Mouse (Mus musculus) myocyte (in vitro differentiated cells): Measurements from ENCODE around the gene Atp5c1. TPM values are rescaled to one million over a fixed set of nuclear protein-coding genes. Genes with fewer than 3 reads are reported as not detected.

ENCODE experiments used
- H3K27me3 ChIP-seq: one replicate; pipeline ENCODE4 v1.6.1; 2011; ENCODE audit not compliant: control insufficient read depth, insufficient read depth, insufficient read length
- H3K36me3 ChIP-seq: one replicate; pipeline ENCODE4 v1.6.1; 2011; ENCODE audit not compliant: control insufficient read depth, insufficient read depth
- H3K4me2 ChIP-seq: one replicate; pipeline ENCODE4 v1.6.1; 2011; ENCODE audit warnings: low read depth, control low read depth
- H3K4me3 ChIP-seq: one replicate; pipeline ENCODE4 v1.5.1; 2011; ENCODE audit warnings: mild to moderate bottlenecking, control low read depth, moderate library complexity
- H3K79me2 ChIP-seq: one replicate; pipeline ENCODE4 v1.6.1; 2011; ENCODE audit not compliant: control insufficient read depth, insufficient read depth
- H3ac ChIP-seq: one replicate; pipeline ENCODE4 v1.6.1; 2011; ENCODE audit not compliant: control insufficient read depth, insufficient read length
- CEBPB ChIP-seq: IDR thresholded peaks from 2 replicates; pipeline ENCODE4 v1.6.1; 2011; ENCODE audit warnings: mild to moderate bottlenecking, moderate library complexity; ENCODE audit not compliant: poor library complexity, insufficient read depth, severe bottlenecking
- E2F4 ChIP-seq: IDR thresholded peaks from one replicate; pipeline ENCODE4 v1.6.1; 2011; ENCODE audit warnings: mild to moderate bottlenecking, control low read depth, moderate library complexity; ENCODE audit not compliant: insufficient read depth
- MAX ChIP-seq: IDR thresholded peaks from one replicate; pipeline ENCODE4 v1.6.1; 2011; ENCODE audit warnings: low read depth, mild to moderate bottlenecking, control low read depth
- MYOD1 ChIP-seq, 3 experiments: IDR thresholded peaks; one replicate each; pipeline ENCODE4 v1.6.1; 2011; ENCODE audit warnings: control low read depth in 2 of 3, low read depth in 2 of 3, mild to moderate bottlenecking in 2 of 3, moderate library complexity in 1 of 3; ENCODE audit not compliant: insufficient read length in 2 of 3, control insufficient read depth in 1 of 3
- MYOG ChIP-seq, 3 experiments: IDR thresholded peaks; one replicate each; pipeline ENCODE4 v1.6.1; 2011; ENCODE audit warnings: control low read depth in 2 of 3, low read depth in 2 of 3, mild to moderate bottlenecking in 2 of 3; ENCODE audit not compliant: insufficient read length in 2 of 3, control insufficient read depth in 1 of 3, insufficient read depth in 1 of 3
- POLR2A ChIP-seq: IDR thresholded peaks from one replicate; pipeline ENCODE4 v1.6.1; 2011; ENCODE audit warnings: low read depth, mild to moderate bottlenecking, control low read depth, moderate library complexity; ENCODE audit not compliant: insufficient read length
- POLR2AphosphoS2 ChIP-seq: IDR thresholded peaks from one replicate; pipeline ENCODE4 v1.6.1; 2011; ENCODE audit warnings: low read depth, control low read depth; ENCODE audit not compliant: insufficient read length
- REST ChIP-seq: IDR thresholded peaks from one replicate; pipeline ENCODE4 v1.6.1; 2011; ENCODE audit warnings: mild to moderate bottlenecking, control low read depth, moderate library complexity; ENCODE audit not compliant: insufficient read depth, insufficient read length
- SRF ChIP-seq: IDR thresholded peaks from one replicate; pipeline ENCODE4 v1.6.1; 2011; ENCODE audit warnings: low read depth; ENCODE audit not compliant: control insufficient read depth, insufficient read length
- TCF12 ChIP-seq: IDR thresholded peaks from one replicate; pipeline ENCODE4 v1.6.1; 2011; ENCODE audit warnings: mild to moderate bottlenecking, control low read depth; ENCODE audit not compliant: poor library complexity, insufficient read depth, severe bottlenecking
- TCF3 ChIP-seq: IDR thresholded peaks from one replicate; pipeline ENCODE4 v1.6.1; 2011; ENCODE audit warnings: low read depth, control low read depth; ENCODE audit not compliant: insufficient read length
- USF1 ChIP-seq: IDR thresholded peaks from one replicate; pipeline ENCODE4 v1.6.1; 2011; ENCODE audit warnings: low read depth, mild to moderate bottlenecking, control low read depth, moderate library complexity
- polyA plus RNA-seq: library from polyadenylated mRNA; unstranded; fragments of >200 nt; fragmentation: generic; extraction: Trizol; gene quantifications from one replicate; pipeline ENCODE4 v1.2.1, GENCODE M21; 2012; ENCODE audit warnings: missing spikeins

Gene Atp5c1
- polyA plus RNA-seq, 1 experiment: 593 TPM

GRCm38 (mm10) chr2:10079745-10080309, 483 bp downstream of the Atp5c1 start:
- Histone ChIP-seq H3K36me3 (no peaks in the 10 kb centered on the region), H3ac (peak overlapping the region; percentile 40), H3K79me2 (peaks cover 94% of the 10 kb centered on the region), H3K27me3 (no peaks in the 10 kb centered on the region), H3K4me2 (peak overlapping the region; percentile 95), H3K4me3 (peak overlapping the region; percentile 87)
- TF ChIP-seq MYOG (IDR thresholded peaks at IDR 0.05; ENCODE audit: control insufficient read depth in 1 of 3, insufficient read depth in 1 of 3, insufficient read length in 2 of 3, low read depth in 2 of 3) (no peak), POLR2AphosphoS2 (no peak), CEBPB (no peak), SRF (no peak), MYOD1 (IDR thresholded peaks at IDR 0.05; ENCODE audit: control insufficient read depth in 1 of 3, insufficient read length in 2 of 3, low read depth in 2 of 3) (no peak), POLR2A (no peak), REST (no peak), MAX (no peak), TCF12 (no peak)

GRCm38 (mm10) chr2:10076675-10077074, 3.6 kb downstream of the Atp5c1 start:
- peaks cover 97% of the 10 kb centered on the region for H3K79me2 ChIP-seq
- peaks cover 6% of the 10 kb centered on the region for H3K36me3 ChIP-seq
- H3ac ChIP-seq: no peak overlapping the region
- peak overlapping the region; percentile 95 for H3K4me2 ChIP-seq
- no peak for TF ChIP-seq SRF
- peak; percentile 68 for TF ChIP-seq MAX
- peak overlapping the region; percentile 8 for H3K4me3 ChIP-seq
- H3K27me3 ChIP-seq: no peaks in the 10 kb centered on the region

GRCm38 (mm10) chr2:10074470-10074869, 5.8 kb downstream of the Atp5c1 start:
- no peak overlapping the region for H3K4me3 ChIP-seq
- H3K79me2 ChIP-seq: peaks cover 100% of the 10 kb centered on the region
- no peak for TF ChIP-seq POLR2A
- TF ChIP-seq TCF12: no peak
- no peak for TF ChIP-seq MYOD1 (IDR thresholded peaks at IDR 0.05; ENCODE audit: control insufficient read depth in 1 of 3, insufficient read length in 2 of 3, low read depth in 2 of 3)
- no peak for TF ChIP-seq MAX
- TF ChIP-seq POLR2AphosphoS2: no peak
- no peak for TF ChIP-seq SRF
- peaks cover 6% of the 10 kb centered on the region for H3K36me3 ChIP-seq
- H3ac ChIP-seq: no peak overlapping the region
- H3K4me2 ChIP-seq: no peak overlapping the region
- no peaks in the 10 kb centered on the region for H3K27me3 ChIP-seq

GRCm38 (mm10) chr2:10071751-10072150, 8.6 kb downstream of the Atp5c1 start:
- no peak overlapping the region for H3ac ChIP-seq
- H3K36me3 ChIP-seq: peaks cover 27% of the 10 kb centered on the region
- H3K4me3 ChIP-seq: no peak overlapping the region
- TF ChIP-seq E2F4 (no peak), MAX (no peak), POLR2A (no peak), POLR2AphosphoS2 (no peak), CEBPB (no peak)
- no peak overlapping the region for H3K4me2 ChIP-seq
- H3K79me2 ChIP-seq: peaks cover 86% of the 10 kb centered on the region
- no peaks in the 10 kb centered on the region for H3K27me3 ChIP-seq

- Histone ChIP-seq H3K4me3 (no peak overlapping the region), H3ac (no peak overlapping the region), H3K27me3 (no peaks in the 10 kb centered on the region), H3K4me2 (no peak overlapping the region), H3K36me3 (peaks cover 79% of the 10 kb centered on the region), H3K79me2 (no peaks in the 10 kb centered on the region)
- TF ChIP-seq MAX (no peak), CEBPB (no peak), TCF3 (no peak), E2F4 (no peak), MYOG (IDR thresholded peaks at IDR 0.05; ENCODE audit: control insufficient read depth in 1 of 3, insufficient read depth in 1 of 3, insufficient read length in 2 of 3, low read depth in 2 of 3) (no peak)
These were observed 21.5 kb downstream of the Atp5c1 start for GRCm38 (mm10) chr2:10058836-10059235.

- no peak for TF ChIP-seq SRF
- TF ChIP-seq POLR2A: no peak
- no peak for TF ChIP-seq E2F4
- TF ChIP-seq TCF3: no peak
- no peak for TF ChIP-seq CEBPB
- no peak for TF ChIP-seq MYOG (IDR thresholded peaks at IDR 0.05; ENCODE audit: control insufficient read depth in 1 of 3, insufficient read depth in 1 of 3, insufficient read length in 2 of 3, low read depth in 2 of 3)
- TF ChIP-seq MYOD1 (IDR thresholded peaks at IDR 0.05; ENCODE audit: control insufficient read depth in 1 of 3, insufficient read length in 2 of 3, low read depth in 2 of 3): no peak
- no peak for TF ChIP-seq TCF12
- no peak for TF ChIP-seq MAX
- TF ChIP-seq POLR2AphosphoS2: no peak
- no peak for TF ChIP-seq REST
- no peak for TF ChIP-seq USF1
- H3K36me3 ChIP-seq: peaks cover 23% of the 10 kb centered on the region
- peaks cover 6% of the 10 kb centered on the region for H3K79me2 ChIP-seq
- H3K4me2 ChIP-seq: no peak overlapping the region
- no peak overlapping the region for H3K4me3 ChIP-seq
- no peaks in the 10 kb centered on the region for H3K27me3 ChIP-seq
- no peak overlapping the region for H3ac ChIP-seq
These were observed 28.3 kb downstream of the Atp5c1 start for GRCm38 (mm10) chr2:10051996-10052395.
